Mouse (Mus musculus): ENCODE data around the gene Thy1.

- TF ChIP-seq CTCF (conservative IDR thresholded peaks at IDR 0.05; ENCODE audit: low read length), result no peak
- TF ChIP-seq NANOG (IDR thresholded peaks at IDR 0.05; ENCODE audit: borderline replicate concordance, low read length), result no peak
Observed at GRCm38 (mm10) chr9:44012761-44013301, 30.4 kb upstream of the Thy1 start.
